Mouse (Mus musculus): ENCODE results near the gene Olfr599.
"Not testable (repeated sequence)": the region's sequence is repeated elsewhere in the genome, so short reads cannot be mapped to it uniquely, and the experiment has no call there.

The Olfr599 gene

DNA sequence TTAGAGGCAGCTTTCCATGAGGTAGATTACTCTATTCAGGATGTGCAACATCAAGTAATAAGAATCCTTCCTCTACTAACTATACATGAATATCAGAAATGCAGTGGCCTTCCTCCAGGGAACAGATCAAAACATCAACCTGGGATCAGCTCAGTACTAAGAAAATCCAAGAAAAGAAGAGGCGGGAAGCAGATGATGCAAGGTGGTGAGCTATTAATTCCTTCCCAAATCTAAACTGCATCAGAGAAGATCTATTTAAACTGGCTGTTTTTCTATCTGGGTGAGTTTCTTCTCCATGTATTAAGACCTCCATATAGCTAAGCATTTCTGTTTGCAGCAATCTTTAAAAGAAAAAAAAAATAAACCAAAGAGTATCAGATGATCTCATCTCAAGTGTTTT is at the start of gene Olfr599:
Olfr599 (plus strand) TSS at position 301 of the 400 bp plus-strand sequence.
- in situ Hi-C loops (cut with MboI, MseI), result no loop called here

DNA sequence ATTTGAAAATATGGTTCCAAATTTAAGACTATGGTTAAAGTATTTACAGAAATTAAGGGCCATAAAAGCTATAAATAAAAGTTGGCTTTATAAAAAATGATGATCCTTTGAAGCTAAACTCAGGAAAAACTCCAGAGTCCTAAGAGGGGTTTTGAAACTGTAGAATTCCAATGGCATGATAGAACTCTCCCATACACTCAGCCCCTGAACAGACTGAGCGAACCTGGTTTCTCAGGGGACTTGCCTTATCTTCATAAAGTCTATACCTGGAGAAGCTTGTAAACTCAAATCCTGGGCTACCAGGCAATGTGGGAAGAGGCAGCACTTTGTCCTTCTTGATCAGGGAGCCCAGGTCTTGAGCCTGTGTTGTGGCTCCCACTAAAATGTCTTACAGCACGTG is 30.4 kb upstream of the Olfr599 start, which contains the start of gene Olfr596:
Olfr596 (plus strand) TSS at position 301 of the 400 bp plus-strand sequence.
- in situ Hi-C loops (cut with MboI, MseI), result loop anchor here in 1 of 2 experiments (5.0 kb wide), 1 partner anchor 77 kb away; no protein-coding TSS in a partner anchor

DNA sequence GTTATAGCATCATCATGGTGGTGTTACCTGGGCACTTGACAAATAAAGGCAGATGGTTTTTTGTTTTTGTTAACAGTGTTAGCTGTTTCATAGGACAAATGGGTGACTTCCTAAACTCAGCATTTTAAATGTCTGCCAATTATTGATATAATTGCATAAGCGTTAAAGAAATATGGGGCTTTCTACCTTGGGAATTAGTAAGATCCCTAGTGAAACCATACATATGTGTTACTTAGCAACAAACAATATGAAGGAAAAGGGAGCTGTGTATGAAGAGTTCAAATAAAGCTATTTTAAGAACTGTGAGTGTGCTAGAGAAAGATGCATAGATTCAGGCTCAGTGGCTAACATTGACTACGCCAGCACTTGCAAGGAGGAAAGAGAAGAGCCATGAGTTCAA is 19.7 kb upstream of the Olfr599 start, which contains the start of gene Olfr597:
Olfr597 (plus strand) TSS at position 301 of the 400 bp plus-strand sequence.
- in situ Hi-C loops (cut with MboI, MseI), result not testable (repeated sequence)

DNA sequence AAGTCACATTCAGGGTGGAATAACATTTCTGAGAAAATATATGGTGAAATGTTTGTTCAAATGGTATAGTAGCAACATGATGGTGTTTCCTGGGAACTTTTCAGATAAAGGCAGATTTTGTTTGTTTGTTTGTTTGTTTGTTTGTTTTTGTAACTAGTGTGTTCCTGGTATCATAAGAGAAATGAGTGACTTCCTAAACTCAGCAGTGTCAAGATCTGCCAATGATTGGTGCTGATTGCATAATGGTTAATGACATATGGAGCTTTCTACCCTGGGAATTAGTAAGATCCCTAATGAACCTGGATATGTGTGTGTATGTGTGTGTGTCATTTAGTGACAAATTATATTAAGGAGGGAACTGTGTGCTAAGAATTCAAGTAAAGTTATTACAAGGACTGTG is 12.4 kb upstream of the Olfr599 start, which contains the start of gene Olfr598:
Olfr598 (plus strand) TSS at position 301 of the 400 bp plus-strand sequence.
- in situ Hi-C loops (cut with MboI, MseI), result no loop called here

DNA sequence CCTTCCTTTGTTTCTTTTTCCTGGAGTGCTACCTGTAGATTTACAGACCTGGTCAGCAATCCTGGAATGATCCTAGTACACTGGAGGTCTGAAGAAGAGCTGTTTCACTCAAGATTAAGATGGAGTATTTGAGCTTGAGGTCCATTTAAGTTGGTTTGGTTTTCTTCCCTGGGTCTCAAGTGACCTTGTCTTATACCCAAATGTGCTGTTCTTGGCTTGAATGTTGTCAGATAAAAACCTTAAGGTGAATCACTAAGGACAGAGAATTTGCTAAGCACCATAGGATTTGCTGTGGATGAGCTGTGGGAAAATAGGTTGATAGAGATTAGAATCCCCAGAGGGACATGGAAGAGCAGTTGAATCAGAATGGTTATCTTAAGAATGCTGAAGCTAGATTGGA is 13.9 kb downstream of the Olfr599 start, which contains the start of gene Olfr600:
Olfr600 (minus strand) TSS at position 101 of the 400 bp plus-strand sequence.
- in situ Hi-C loops (cut with MboI, MseI), result no loop called here

DNA sequence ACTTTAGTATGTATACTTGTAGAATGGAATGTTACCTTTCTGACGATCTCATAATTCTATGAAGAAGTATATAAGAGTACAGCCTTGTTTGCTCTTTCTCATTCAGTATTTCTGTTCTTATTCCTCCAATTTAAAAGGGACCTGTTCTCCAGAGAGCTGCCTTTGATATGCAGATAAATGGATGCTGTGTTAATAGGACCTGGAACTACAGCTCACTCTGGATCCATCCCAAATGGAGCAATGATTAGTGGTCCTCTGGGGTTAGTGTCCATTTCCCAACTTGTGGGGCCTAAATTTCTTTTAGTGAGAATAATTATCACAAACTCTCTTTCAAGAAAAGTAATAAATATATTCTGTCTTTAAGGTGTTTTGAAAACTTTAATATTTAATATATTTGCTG is 26.8 kb downstream of the Olfr599 start, which contains the start of gene Olfr601:
Olfr601 (minus strand) TSS at position 101 of the 400 bp plus-strand sequence.
- in situ Hi-C loops (cut with MboI, MseI), result no loop called here

DNA sequence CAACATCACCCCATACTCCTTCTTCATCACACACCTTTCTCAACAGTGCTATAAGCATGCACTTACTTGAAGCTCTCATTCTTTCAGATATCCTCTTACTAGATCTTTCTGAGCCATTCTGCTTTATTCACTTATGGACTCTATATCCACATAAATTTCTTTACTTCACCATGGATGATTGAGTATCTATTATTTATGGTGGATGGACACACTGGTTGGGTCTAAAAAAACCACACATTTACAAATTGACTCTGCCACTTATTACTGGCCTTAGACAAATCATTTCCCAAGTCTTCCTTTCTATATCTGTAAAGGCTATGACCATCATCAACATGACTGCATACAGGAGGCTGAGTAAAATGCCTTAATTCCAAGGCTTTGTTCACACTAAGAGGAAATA is 50.4 kb downstream of the Olfr599 start, which contains the start of gene Olfr603:
Olfr603 (minus strand) TSS at position 101 of the 400 bp plus-strand sequence.
- in situ Hi-C loops (cut with MboI, MseI), result no loop called here
